Mouse (Mus musculus): Measurements from ENCODE around the gene Gm10277. TPM values are rescaled to one million over a fixed set of nuclear protein-coding genes. Genes with fewer than 3 reads are reported as not detected.
A peak's percentile ranks its signal among the peaks of the same experiment; 100 is the strongest.

The Gm10277 gene
- polyA plus RNA-seq, 1 experiment from 2014 or later: 0.47 TPM

DNA sequence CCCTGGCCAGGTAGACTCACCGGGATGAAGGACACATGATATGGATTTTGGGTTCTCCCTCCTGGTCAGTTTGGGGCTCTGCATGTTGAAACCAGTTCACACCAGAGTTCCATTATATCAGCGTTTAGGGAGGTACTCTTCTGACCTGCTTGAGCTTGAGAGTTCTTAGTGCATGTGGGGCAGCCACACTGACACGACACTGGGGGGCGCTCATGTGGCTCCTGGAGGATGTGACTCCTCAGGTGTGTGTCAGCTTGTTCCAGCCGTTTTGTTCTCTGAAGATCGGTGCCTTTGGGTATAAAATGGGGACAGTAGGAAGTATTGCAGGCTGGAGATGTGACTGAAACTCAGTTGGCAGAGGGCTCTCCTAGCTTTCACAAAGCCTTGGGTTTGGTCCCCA is 43.6 kb downstream of the Gm10277 start:
- Histone ChIP-seq H3K4me3 (ENCODE audit: low read depth, low read length) (no peak overlapping the region), H3K36me3 (ENCODE audit: control insufficient read depth, insufficient read depth, low read length) (no peaks in the 10 kb centered on the region), H3K9ac (ENCODE audit: low read length) (no peak overlapping the region), H3K27ac (replicated peaks; ENCODE audit: low read depth, low read length) (no peak overlapping the region), H3K27me3 (ENCODE audit: control insufficient read depth, insufficient read depth, low read length) (no peaks in the 10 kb centered on the region), H3K4me2 (ENCODE audit: low read depth, severe bottlenecking) (no peak overlapping the region), H3K9me3 (ENCODE audit: control insufficient read depth, low read length) (no peaks in the 10 kb centered on the region), H3K4me1 (ENCODE audit: control insufficient read depth, insufficient read depth, low read length) (no peaks in the 10 kb centered on the region)
- ATAC-seq (ENCODE audit: insufficient number of reproducible peaks, low FRiP score, low TSS enrichment, low read depth) (no peak), DNase-seq (ENCODE audit: low spot score) (no peak)
- 42% methylated on average over 6 of the region's 6 CpGs for WGBS

DNA sequence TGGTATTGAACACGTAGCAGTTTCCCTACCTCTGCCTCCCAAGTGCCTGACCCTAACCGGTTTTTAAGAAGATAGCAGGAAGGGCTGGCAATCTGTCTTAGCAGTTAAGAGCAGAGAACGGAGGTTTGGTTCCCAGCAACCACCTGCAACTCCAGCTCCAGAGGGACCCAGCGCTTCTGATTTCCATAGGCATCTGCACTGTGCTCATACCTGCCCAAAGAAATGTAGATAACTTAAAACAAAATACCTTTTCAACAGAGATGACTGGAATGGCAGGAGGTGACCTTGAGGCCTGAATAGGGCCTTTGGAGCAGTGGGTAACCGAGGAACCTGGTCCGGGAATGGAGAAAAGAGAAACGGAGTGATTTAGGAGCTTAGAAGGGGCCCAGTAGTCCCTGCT is 49.0 kb downstream of the Gm10277 start:
- ATAC-seq (ENCODE audit: insufficient number of reproducible peaks, low FRiP score, low TSS enrichment, low read depth) (no peak), DNase-seq (ENCODE audit: low spot score) (no peak)
- H3K27me3 ChIP-seq (ENCODE audit: control insufficient read depth, insufficient read depth, low read length): no peaks in the 10 kb centered on the region
- 53% methylated on average over 7 of the region's 7 CpGs for WGBS
- H3K9ac ChIP-seq (ENCODE audit: low read length): no peak overlapping the region
- H3K9me3 ChIP-seq (ENCODE audit: control insufficient read depth, low read length): no peaks in the 10 kb centered on the region
- H3K27ac ChIP-seq (replicated peaks; ENCODE audit: low read depth, low read length): no peak overlapping the region
- no peak overlapping the region for H3K4me2 ChIP-seq (ENCODE audit: low read depth, severe bottlenecking)
- no peak overlapping the region for H3K4me3 ChIP-seq (ENCODE audit: low read depth, low read length)
- no peaks in the 10 kb centered on the region for H3K4me1 ChIP-seq (ENCODE audit: control insufficient read depth, insufficient read depth, low read length)
- H3K36me3 ChIP-seq (ENCODE audit: control insufficient read depth, insufficient read depth, low read length): no peaks in the 10 kb centered on the region

DNA sequence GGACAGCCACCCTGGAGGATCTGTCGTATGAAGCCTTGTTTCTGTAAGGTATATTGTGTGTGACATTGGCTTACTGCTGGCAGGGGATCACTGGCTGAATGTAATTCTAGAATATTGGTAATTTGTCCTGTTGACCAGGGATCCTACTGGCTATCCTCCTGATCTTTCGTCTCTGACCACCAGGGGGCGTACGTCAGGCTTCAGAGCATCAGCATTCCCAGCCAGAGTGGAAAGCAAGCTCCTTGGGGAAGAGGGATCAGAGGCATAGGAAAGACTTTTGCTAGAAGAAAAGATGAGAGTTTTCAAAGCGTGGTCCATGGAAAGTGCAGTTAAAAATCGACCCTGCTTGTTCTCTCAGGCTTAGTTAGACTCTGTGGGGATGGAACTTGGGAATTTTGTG is 50.3 kb downstream of the Gm10277 start:
- ATAC-seq (ENCODE audit: insufficient number of reproducible peaks, low FRiP score, low TSS enrichment, low read depth) (no peak), DNase-seq (ENCODE audit: low spot score) (peak; percentile 92)
- Histone ChIP-seq H3K4me1 (ENCODE audit: control insufficient read depth, insufficient read depth, low read length) (no peaks in the 10 kb centered on the region), H3K4me3 (ENCODE audit: low read depth, low read length) (no peak overlapping the region), H3K9me3 (ENCODE audit: control insufficient read depth, low read length) (no peaks in the 10 kb centered on the region), H3K27ac (replicated peaks; ENCODE audit: low read depth, low read length) (no peak overlapping the region), H3K4me2 (ENCODE audit: low read depth, severe bottlenecking) (no peak overlapping the region), H3K27me3 (ENCODE audit: control insufficient read depth, insufficient read depth, low read length) (no peaks in the 10 kb centered on the region), H3K9ac (ENCODE audit: low read length) (no peak overlapping the region), H3K36me3 (ENCODE audit: control insufficient read depth, insufficient read depth, low read length) (no peaks in the 10 kb centered on the region)
- WGBS: under 1% methylated on average over 6 of the region's 6 CpGs

Other genes with a start within 250 kb of the Gm10277 start
- gene Taok1, start 179.9 kb downstream of the Gm10277 start, polyA plus RNA-seq (2014; fragmentation: Nextera tagmentation; extraction: Ambion mirVana): 13.1 and 13.5 TPM in 2 replicates
- 4.6 and 5.7 TPM in 2 replicates for gene Nufip2, start 101.6 kb downstream of the Gm10277 start, polyA plus RNA-seq (2014; fragmentation: Nextera tagmentation; extraction: Ambion mirVana)
- gene Cryba1, start 62.5 kb downstream of the Gm10277 start, polyA plus RNA-seq (2014; fragmentation: Nextera tagmentation; extraction: Ambion mirVana): not detected in 2 replicates
- gene Myo18a, start 24.5 kb downstream of the Gm10277 start, polyA plus RNA-seq (2014; fragmentation: Nextera tagmentation; extraction: Ambion mirVana): 17.1 and 17.5 TPM in 2 replicates
- 0.30 and 0.72 TPM in 2 replicates for gene Pipox, start 106.3 kb upstream of the Gm10277 start, polyA plus RNA-seq (2014; fragmentation: Nextera tagmentation; extraction: Ambion mirVana)
- 0.10 and 0.23 TPM in 2 replicates for gene Sez6, start 143.1 kb upstream of the Gm10277 start, polyA plus RNA-seq (2014; fragmentation: Nextera tagmentation; extraction: Ambion mirVana)
- gene Phf12, start 195.0 kb upstream of the Gm10277 start, polyA plus RNA-seq (2014; fragmentation: Nextera tagmentation; extraction: Ambion mirVana): 19.6 and 21.1 TPM in 2 replicates
- 19.1 and 19.3 TPM in 2 replicates for gene Dhrs13, start 244.5 kb upstream of the Gm10277 start, polyA plus RNA-seq (2014; fragmentation: Nextera tagmentation; extraction: Ambion mirVana)

Measured in limb, embryonic 11.5 days (tissue).